Mouse (Mus musculus) spleen, postnatal 4 days (tissue): Measurements from ENCODE around the gene Tenm2.

Experiments
- DNase-seq, 2 experiments: peaks; one replicate each; pipeline ENCODE4 v3.0.0; 2022; ENCODE audit warnings: low spot score in 2 of 2

Tenm2 gene

DNA sequence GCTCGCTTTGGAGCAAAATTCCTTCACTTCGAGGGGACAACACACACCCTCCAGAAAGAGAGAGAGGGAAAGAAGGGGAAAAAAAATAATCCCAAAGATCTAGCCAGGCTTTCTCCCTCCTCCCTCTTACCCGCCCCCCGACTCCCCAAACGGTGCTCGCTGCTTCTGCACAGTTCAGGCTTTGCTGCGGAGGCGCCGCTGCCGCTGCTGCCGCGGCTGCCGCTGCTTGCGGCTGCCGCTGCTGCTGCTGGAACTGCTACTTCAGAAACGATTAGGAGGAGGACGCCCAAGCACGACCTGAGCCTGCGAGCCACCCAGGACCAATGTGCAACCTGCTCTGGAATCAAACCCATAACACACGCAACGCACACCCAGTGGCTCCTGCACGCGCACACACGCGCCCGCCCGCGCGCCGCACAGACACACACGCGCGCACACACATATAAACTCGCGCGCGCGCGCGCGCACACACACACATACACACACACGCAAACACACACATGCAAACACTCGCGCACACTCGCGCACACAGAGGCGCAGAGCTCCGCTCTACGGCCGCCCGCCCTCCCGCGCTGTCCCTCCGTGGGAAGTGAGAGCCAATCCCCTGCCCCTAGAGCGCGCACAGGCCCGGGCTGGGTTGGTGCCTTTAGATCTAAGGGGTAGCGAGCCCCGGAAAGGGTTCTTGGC, at the start of gene Tenm2:
TSS of gene Tenm2 (minus strand) at position 51 of the 687 bp plus-strand sequence.
- DNase-seq = no peak

GRCm38 (mm10) chr11:37285186-37285585, 49.4 kb upstream of the Tenm2 start:
- DNase-seq = no peak

DNA sequence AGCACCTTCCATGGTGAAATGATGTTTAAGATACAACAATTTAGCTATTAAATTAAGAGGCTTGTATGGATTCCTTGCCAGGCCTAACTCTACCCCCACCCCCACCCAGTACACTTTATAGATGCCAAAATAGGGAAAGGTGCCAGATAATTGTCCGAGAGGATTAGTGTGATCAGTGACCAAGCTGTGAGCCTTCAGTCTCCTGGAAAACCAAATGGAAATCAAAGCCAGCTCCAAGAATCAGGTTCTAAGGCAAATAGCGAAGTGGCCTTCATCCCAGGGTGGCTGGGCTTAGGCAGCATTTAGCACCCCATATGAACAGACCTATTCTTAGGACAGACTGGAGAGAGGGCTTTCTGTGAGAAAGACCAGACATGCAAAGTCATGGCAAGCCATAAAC, 13.0 kb upstream of the Tenm2 start:
- no peak for DNase-seq

DNA sequence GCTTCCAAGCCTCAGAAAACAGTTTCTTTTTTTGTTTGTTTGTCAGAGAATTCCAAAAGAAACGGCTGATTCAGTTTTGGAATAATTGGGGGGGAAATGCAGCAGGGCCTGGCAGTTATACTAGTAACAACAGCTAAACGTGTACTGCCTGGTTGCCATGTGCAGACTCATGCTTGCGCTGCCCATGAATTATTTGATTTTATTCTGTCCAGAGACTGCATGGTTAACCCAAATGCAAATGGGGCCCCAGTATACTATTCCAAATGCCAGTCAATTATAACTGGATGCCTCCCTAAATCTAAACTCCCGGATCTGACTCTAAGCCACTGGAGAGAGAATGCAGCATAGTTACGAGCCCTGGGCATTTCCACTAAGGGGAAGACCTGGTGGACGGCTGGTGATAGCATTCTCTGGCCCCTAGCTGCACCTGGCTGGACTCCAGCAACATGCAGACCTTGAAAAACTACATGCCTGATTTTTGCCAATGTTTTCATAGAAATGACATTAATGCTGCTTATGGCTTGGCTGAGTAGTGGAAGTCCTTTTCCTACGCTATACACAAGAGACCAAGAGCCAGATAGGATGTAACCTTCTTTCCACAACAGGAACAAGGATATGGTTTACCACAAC, 1.4 kb upstream of the Tenm2 start:
- no peak for DNase-seq

DNA sequence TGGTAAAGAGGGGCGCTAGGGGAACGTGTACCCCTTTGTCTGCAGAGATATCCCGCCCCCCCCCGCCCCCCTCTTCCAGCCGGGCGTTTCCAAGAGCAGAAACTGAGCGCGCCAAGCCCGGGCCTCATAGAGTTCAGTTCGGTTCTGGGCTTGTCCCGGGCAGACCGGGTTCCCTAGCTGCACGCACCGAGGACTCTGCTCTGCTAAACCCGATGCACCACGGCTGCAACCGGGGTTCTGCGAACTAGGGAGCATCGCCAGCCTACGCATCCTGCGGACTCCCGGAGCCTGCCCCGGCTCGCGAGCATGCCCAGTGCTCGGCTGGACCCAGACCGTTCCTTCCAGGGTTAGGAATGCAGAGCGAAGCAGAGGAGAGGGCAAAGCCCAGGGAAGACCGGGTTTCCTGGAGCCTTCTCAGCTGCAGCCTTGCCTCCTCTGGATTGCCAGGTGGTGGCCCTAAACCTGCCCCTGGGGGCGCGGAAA, 878 bp upstream of the Tenm2 start:
- DNase-seq = no peak

- DNase-seq = no peak
Observed at GRCm38 (mm10) chr11:37235021-37235795, 556 bp downstream of the Tenm2 start.

DNA sequence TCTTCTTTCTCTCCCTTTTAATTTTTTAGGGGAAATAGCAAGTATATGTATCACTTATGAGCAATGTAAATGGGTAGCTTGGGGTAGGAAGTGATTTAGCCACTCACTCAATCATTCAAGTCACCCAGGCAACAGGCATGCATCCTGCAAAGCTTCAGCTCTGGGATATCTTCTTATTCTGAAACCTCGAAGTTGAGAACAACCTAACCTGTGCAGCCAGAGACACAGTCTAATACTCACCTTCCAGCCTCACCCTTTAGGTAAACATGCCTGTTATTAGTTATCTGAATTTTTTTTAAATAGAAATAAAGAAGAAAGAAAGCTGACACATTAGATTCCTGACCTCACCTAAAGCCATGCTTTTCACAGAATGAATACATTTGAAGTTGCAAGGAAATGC, 8.4 kb downstream of the Tenm2 start:
- no peak for DNase-seq

DNA sequence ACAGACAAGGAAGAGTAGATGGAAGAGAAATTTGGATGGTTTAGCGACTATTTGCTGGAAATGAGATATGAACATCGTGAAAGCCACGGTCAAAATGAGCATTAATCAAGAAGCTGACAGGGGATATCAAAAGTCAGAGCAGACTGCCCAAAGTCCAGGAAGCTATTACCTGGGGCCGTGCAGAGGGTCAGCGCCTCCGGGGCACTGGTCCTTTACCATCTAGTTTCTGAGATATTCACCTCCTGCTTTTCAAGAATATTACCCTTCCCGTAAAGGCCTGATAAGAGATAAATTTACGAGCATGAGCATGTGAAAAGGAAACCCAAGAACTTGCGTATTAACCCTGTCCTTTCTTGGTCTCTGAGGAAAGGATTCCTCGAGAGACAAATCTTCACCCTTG, 8.8 kb downstream of the Tenm2 start:
- no peak for DNase-seq

DNA sequence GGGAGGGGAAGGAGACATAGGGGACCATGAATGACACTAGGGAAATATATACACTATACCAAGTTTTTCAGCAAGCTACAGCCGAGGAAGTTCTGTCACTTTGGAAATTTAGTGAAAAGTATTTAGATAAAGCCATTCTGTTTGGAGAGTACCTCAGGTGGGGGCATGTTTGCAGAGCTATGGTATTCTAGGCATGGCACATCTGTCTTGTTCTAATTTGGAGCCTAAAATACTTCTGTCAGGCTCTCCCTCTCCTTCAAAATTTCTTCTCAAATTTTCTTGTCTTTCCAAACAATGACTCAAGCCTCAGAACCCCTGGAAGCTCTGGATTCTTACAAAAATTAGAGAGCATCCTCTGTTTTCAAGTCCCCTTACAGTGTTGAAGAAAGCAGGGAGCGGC, 13.0 kb downstream of the Tenm2 start:
- no peak for DNase-seq

DNA sequence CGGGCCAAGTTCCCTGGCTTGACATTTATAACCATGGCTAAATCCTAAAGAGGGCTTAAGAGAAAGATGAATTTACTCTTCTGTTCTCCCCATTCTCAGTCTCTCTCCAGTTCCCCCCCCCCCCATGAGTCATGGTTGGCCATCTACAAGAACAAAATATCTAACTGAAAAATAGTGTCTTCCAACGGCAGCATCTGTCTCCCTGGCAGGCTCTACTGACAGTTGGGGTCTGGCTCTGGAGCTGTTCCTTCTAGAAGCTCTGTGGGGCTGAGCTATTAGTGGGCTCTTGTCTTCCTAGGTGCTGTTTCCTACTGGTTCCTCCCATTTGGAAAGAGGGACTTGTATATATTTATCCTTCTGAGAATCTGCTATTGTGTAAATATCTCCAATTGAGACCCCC, 13.7 kb downstream of the Tenm2 start:
- no peak for DNase-seq

DNA sequence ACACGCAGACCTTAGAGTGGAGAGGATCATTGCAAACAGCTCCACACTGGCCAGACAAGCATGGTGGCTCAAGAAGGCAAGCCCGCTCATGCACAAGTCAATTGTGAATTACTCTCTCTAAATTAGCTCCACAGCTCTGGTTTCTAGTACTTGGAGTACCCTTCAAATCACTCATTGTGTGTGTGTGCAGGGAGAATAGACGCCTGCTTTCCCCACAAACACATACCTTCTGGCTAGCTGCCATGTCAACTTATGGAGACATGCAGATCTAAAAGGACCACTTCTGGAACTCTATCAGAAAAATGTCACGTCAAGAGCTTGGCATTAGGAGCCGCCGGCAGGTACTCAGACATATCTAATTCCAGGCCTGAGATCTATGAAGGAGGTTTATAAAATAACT, 14.8 kb downstream of the Tenm2 start:
- DNase-seq = no peak

DNA sequence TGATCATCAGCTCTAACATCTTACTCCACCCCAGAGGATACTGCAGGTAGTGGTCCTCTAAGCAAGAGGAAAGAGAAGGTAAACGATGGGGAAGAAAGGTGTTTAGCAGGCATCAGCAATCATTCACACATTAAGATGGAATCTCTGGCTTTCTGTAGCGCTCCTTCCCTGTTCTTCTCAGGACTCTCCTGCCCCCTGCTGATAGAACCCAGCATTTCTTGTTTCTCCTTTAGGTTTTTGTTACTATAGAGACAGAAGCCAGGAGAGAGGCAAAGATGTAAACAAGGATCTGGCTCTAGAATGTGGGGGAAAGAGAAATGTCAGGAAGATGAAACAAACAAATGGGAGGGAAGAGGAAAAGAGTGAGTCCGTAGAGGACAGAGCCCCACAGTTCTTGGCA, 49.6 kb downstream of the Tenm2 start:
- no peak for DNase-seq

- no peak for DNase-seq
Observed at GRCm38 (mm10) chr11:37177426-37177825, 58.3 kb downstream of the Tenm2 start.

DNA sequence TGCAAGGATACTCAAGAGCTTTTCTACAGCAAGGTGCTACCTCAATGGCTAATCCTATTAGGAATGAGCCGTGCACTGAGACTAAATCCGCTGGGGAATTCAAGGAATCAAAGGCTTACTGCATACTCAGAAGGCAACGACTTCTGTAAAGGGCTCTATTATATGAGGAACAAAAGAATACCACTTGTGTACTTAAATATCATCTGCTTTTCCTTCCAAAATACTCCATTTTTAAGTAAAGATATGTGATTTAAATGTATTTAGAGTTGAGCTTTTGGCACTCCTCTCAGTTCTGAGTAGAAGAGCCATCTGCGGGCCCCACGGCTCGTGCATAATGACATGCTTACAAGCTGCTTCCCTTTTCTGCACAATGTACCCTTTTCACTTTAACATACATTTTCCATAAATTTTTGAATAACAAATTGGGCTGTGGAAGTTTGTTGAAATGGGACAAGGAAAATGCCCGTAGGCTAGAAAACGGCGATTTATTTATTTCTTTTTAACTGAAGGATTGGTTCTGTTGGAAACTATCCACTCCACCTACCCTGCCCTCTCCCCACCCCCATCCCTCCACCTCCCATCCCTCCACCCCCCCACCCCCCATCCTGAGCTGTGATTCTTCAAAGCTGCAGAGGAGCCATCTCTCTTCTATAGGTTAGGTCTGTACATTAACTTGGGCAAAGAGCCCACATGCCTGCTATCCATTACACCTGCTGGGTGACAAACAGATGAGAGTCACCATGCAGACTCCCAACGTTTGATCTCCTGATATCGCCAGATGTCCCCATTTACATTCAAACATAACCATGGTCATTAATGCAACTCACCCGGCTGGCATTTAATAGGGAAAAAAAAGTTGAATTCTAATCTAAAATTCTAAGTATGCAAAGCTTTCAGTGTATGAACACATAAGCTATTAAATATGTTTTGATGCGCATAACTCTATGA, 81.6 kb downstream of the Tenm2 start:
- no peak for DNase-seq

DNA sequence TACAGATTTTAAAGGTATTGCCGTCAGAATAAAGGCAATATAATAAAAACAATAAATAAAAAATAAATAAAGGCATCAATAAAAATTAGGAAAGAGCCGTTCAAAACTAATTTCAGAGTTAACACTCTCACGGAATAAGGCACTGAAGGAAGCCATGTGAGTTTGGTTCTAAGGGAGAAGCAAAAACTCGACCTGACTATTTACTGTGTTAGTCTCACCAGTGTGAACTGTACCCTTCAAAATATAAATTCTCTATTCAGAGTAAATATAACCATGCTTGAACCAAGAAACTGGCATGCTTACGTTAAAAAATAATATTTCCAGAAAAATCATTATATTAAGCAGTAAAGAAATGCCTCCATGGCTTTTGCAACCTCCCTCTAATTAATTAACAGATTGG, 82.4 kb downstream of the Tenm2 start:
- no peak for DNase-seq

DNA sequence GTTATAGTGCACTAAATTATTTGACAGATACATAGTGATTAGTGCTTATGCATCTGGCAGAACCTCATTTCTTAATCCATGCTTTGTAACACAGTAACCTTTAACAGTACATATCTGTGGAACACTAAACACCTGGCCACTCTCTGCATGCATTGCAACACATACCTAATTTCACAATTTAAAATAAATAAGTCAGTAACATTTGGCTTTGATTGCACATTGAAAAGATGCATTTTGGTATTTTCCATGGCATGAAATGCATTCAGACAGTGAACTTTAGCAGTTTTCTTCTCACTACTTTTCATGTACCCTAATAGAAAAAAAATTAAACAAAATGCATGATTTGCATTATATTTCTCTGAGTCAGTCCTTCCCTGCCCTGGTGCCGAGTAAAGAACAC, 85.8 kb downstream of the Tenm2 start:
- DNase-seq = no peak

DNA sequence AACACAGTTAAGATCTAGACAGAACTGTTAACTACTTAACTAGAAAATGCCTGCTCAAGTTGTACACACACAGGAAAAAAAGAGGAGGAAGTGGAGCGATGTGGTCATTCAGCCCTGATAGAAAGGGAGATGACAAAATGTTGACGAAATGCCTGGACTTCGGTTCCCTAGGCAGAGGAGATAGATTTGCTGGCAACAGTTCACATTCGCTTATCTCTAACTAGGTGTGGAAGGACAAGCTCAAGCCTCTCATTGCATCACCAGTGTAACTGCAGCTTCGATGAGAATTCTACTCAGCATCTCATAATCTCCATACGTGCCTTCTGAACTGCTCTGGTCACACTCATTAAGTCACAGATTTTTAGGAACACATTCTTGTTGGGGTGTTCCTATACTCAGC, 91.8 kb downstream of the Tenm2 start:
- no peak for DNase-seq

- no peak for DNase-seq
Observed at GRCm38 (mm10) chr11:37143478-37143877, 92.3 kb downstream of the Tenm2 start.

DNA sequence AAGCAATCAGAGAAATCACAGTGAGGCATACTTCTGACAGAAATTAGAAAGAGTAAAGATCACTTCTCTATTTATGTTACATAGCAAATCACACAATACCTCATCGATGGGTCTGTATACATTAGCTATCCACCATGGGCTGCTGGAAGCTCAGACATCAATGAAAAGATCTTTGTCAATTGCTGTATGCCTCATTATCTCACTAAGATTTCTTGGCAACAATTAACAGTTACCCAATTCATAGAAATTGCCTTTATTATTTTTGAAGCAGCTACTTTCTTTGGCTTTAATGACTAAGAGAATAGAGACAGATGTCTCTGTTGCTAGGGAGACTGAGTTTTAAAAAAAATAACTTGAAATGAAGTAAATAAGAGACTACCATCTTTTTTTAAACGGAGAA, 106.9 kb downstream of the Tenm2 start:
- no peak for DNase-seq

DNA sequence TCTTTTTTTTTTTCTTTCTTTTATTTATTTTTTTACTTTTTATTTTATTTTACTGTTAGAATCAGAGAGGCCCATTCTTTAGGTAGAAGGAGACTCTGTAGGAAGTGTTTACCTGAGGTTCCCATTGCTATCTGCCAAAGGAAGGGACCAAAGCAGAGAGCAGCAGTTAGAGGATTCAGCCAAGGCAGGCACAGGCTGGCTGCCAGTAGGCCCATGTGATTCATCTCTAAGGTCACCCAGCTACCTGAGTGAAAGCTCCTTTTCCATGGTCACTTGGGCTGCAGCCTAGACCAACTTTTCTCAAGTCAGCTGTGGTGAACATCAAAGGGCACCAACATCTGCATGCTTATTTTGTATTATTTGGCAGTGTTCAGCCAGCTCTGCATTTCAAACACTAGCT, 117.7 kb downstream of the Tenm2 start:
- DNase-seq = no peak

DNA sequence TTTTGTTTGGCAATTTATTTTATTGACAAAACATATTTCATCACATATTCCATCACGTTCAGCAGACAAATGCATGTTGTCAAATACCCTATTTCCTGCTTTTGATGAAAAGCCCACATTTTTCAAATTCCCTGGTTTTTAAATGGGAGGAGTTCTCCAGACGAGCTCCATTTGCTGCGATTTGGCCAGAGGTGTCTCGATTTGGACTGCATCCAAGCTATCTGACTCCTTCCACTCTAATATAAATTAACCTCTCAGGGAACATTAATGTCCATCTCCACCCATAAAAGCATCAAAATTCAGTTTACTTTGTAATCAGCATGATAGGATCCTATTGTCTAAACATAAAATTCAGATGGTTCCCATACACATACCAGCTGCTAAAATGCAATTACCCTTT, 120.6 kb downstream of the Tenm2 start:
- no peak for DNase-seq

DNA sequence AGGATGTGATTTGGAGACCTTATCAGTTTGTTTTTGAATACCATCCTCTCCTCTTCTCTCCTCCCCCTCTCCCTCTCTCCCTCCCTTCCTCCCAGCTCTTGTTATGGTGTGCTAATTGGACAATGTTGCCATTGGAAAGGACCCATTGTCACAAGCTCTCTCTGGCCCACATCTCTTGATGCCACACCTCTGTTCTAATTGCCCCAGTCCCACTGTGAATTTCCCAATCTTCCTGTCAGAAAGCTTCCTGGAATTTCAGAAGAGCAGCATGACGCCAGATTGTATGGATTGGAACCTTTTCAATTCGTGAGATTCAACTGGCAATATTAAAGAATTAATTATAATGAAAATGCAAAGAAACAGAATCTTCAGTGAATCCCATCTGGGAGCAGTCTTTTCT, 128.7 kb downstream of the Tenm2 start:
- DNase-seq = no peak
